Mouse (Mus musculus) thymus, adult 2 months (tissue): ENCODE results near the gene Mc1r. TPM values are rescaled to one million over a fixed set of nuclear protein-coding genes. Genes with fewer than 3 reads are reported as not detected.
"Not testable (repeated sequence)": the region's sequence is repeated elsewhere in the genome, so short reads cannot be mapped to it uniquely, and the experiment has no call there.

Experiments
- DNase-seq: peaks from one replicate; pipeline ENCODE4 v3.0.0; 2021
- H3K27ac ChIP-seq: fragments of 200-500 bp; 2 replicates; pipeline ENCODE4 v1.5.1; 2012; ENCODE audit warnings: low read length, control low read depth; ENCODE audit not compliant: control insufficient read depth, insufficient read depth
- H3K27me3 ChIP-seq: fragments of 200-500 bp; 2 replicates; pipeline ENCODE4 v1.6.1; 2012; ENCODE audit warnings: mild to moderate bottlenecking, low read length, moderate library complexity, mixed read lengths; ENCODE audit not compliant: control insufficient read depth, insufficient read depth
- H3K36me3 ChIP-seq: fragments of 200-500 bp; 2 replicates; pipeline ENCODE4 v1.6.1; 2012; ENCODE audit warnings: mild to moderate bottlenecking, low read length, moderate library complexity; ENCODE audit not compliant: control insufficient read depth, insufficient read depth
- H3K4me1 ChIP-seq: fragments of 200-500 bp; replicated peaks from 2 replicates; pipeline ENCODE4 v1.6.1; 2012; ENCODE audit warnings: low read length; ENCODE audit not compliant: control insufficient read depth, insufficient read depth
- H3K4me3 ChIP-seq: fragments of 200-500 bp; 2 replicates; pipeline ENCODE4 v1.5.1; 2012; ENCODE audit warnings: mild to moderate bottlenecking, low read length, control low read depth, moderate library complexity; ENCODE audit not compliant: control insufficient read depth, insufficient read depth
- CTCF ChIP-seq: fragments of 200-500 bp; IDR thresholded peaks from 2 replicates; pipeline ENCODE4 v1.5.1; 2012; ENCODE audit warnings: mild to moderate bottlenecking, control low read depth, low read length, moderate library complexity, borderline replicate concordance; ENCODE audit not compliant: control insufficient read depth, poor library complexity, insufficient read depth; ENCODE audit errors: extremely low read depth
- POLR2A ChIP-seq: fragments of 200-500 bp; IDR thresholded peaks from 2 replicates; pipeline ENCODE4 v1.6.1; 2012; ENCODE audit warnings: mild to moderate bottlenecking, low read length, control low read depth, moderate library complexity; ENCODE audit not compliant: control insufficient read depth, poor library complexity, insufficient read depth; ENCODE audit errors: extremely low read depth
- WGBS: fragments of 180-500 bp; shearing (Covaris S2); methylation state at CpG from one replicate; pipeline ENCODE4 v1.1.7; 2018; 5-methylcytosine and 5-hydroxymethylcytosine counted together
- polyA plus RNA-seq: library from polyadenylated mRNA; depleted of rRNA; stranded (reverse); fragments of >200 nt; gene quantifications from 2 replicates; pipeline ENCODE4 v1.2.3, GENCODE M21; 2012

The Mc1r gene
- polyA plus RNA-seq, 1 experiment, result 0.34 TPM

DNA sequence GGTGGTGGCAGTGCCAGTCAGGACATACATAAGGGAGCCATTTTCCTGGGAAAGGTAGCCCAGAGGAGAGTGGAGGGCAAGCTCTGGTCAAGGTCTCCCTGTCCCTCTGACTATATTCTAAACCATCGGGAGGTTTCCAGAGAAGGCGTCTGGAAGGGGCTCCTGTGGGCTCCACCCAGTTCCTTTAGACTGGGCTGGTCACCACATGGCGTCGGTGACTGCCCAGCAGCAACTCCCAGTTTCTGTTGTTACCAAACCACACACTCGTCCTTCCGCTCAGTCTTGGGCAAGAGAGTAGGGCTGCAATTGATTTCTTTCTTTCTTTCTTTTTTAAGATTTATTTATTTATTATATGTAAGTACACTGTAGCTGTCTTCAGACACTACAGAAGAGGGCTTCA lies 37.2 kb downstream of the Mc1r start:
- Histone ChIP-seq H3K27ac (no peak overlapping the region), H3K36me3 (no peaks in the 10 kb centered on the region), H3K4me1 (peaks cover 5% of the 10 kb centered on the region; the same call in 1 of the 2 replicates), H3K27me3 (no peaks in the 10 kb centered on the region), H3K4me3 (no peak overlapping the region)
- TF ChIP-seq CTCF (no peak), POLR2A (no peak)
- WGBS, result 83% methylated on average over 6 of the region's 6 CpGs
- DNase-seq, result no peak

GRCm38 (mm10) chr8:123445981-123446380 lies 39.1 kb downstream of the Mc1r start:
- WGBS, result 91% methylated on average over 10 of the region's 10 CpGs

DNA sequence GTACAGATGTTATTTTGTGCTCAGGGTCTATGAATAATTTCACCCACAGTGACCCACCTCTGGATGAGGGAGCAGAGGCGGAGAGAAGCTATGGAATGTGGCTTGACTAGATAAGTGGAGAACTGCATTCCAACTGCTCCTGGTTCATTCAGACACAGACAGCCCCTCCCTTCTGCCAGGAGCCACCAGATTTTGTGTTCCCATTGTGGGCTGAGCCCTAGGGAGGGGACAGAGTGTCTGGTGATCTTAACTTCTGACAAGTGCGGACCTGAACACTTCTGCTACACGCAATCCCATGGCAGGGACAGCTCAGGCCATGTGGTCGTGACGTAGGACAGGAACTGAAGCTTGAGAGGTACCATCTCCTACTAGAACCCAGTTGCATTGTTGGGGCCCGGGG lies 39.9 kb downstream of the Mc1r start:
- Histone ChIP-seq H3K36me3 (no peaks in the 10 kb centered on the region), H3K4me3 (no peak overlapping the region), H3K4me1 (peaks cover 8% of the 10 kb centered on the region; the same call in 1 of the 2 replicates), H3K27ac (no peak overlapping the region), H3K27me3 (no peaks in the 10 kb centered on the region)
- TF ChIP-seq CTCF, result no peak
- no peak for TF ChIP-seq POLR2A
- DNase-seq, result no peak
- 95% methylated on average over 6 of the region's 6 CpGs for WGBS

More at GRCm38 (mm10) chr8:123445981-123446380, 39.1 kb downstream of the Mc1r start:
- no peak for TF ChIP-seq POLR2A
- TF ChIP-seq CTCF, result no peak
- Histone ChIP-seq H3K4me3 (no peak overlapping the region), H3K36me3 (no peaks in the 10 kb centered on the region), H3K27me3 (no peaks in the 10 kb centered on the region), H3K4me1 (peaks cover 8% of the 10 kb centered on the region; the same call in 1 of the 2 replicates), H3K27ac (no peak overlapping the region)
- no peak for DNase-seq

DNA sequence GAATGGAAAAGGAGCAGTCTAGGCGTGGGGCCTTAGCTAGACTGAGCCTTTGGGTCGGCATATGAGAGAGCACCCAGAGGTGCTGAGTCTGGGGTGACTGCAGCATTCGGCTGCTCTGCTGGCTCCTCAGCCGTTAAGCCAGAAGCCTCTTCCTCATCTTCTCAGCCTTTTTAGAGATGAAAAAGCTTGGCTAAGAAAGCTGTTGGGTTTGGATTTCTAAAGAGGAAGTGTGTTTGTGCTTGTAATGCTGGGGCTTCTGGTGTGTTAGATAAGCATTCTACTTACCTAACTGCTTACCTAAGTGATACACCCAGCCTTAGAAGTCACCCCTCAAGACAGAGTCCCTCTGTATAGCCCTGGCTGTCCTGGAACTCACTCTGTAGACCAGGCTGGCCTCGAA lies 43.9 kb downstream of the Mc1r start:
- no peak for TF ChIP-seq POLR2A
- TF ChIP-seq CTCF, result no peak
- Histone ChIP-seq H3K36me3 (peaks cover 4% of the 10 kb centered on the region; the same call in 1 of the 2 replicates), H3K27ac (no peak overlapping the region), H3K27me3 (no peaks in the 10 kb centered on the region), H3K4me1 (peaks cover 4% of the 10 kb centered on the region; the same call in 1 of the 2 replicates), H3K4me3 (no peak overlapping the region)
- 9% methylated on average over 5 of the region's 5 CpGs for WGBS
- no peak for DNase-seq

GRCm38 (mm10) chr8:123451747-123452146 lies 44.8 kb downstream of the Mc1r start:
- H3K4me3 ChIP-seq, H3K27me3 ChIP-seq, DNase-seq, H3K27ac ChIP-seq, H3K4me1 ChIP-seq, H3K36me3 ChIP-seq: not testable (repeated sequence)
- WGBS, result 87% methylated on average over 12 of the region's 12 CpGs

GRCm38 (mm10) chr8:123452149-123452548 lies 45.2 kb downstream of the Mc1r start:
- TF ChIP-seq CTCF (no peak), POLR2A (no peak)
- WGBS, result 10% methylated on average over 4 of the region's 4 CpGs
- H3K27ac ChIP-seq, result no peak overlapping the region
- DNase-seq, result no peak
- peaks cover 4% of the 10 kb centered on the region; the same call in 1 of the 2 replicates for H3K4me1 ChIP-seq
- peaks cover 8% of the 10 kb centered on the region; the same call in 1 of the 2 replicates for H3K36me3 ChIP-seq
- no peaks in the 10 kb centered on the region for H3K27me3 ChIP-seq
- no peak overlapping the region for H3K4me3 ChIP-seq

GRCm38 (mm10) chr8:123453291-123453690 lies 46.4 kb downstream of the Mc1r start:
- Histone ChIP-seq H3K27me3 (no peaks in the 10 kb centered on the region), H3K4me1 (peaks cover 4% of the 10 kb centered on the region; the same call in 1 of the 2 replicates), H3K4me3 (no peak overlapping the region), H3K36me3 (peaks cover 8% of the 10 kb centered on the region; the same call in 1 of the 2 replicates), H3K27ac (no peak overlapping the region)
- DNase-seq, result no peak
- TF ChIP-seq POLR2A (no peak), CTCF (no peak)
- 88% methylated on average over 7 of the region's 7 CpGs for WGBS
